Mouse (Mus musculus) activated CD4-positive, CD25-positive, alpha-beta regulatory T cell, adult 4 months (primary cell): ENCODE measurements around the gene Icam5. TPM values are rescaled to one million over a fixed set of nuclear protein-coding genes. Genes with fewer than 3 reads are reported as not detected.
A peak's percentile ranks its signal among the peaks of the same experiment; 100 is the strongest.

Experiments
- ATAC-seq: one replicate; pipeline ENCODE4 v1.8.0; 2017
- polyA plus RNA-seq, 2 experiments: library from polyadenylated mRNA; unstranded; fragments of 100-300 nt; shearing (Covaris generic); gene quantifications; one replicate each; pipeline ENCODE4 v1.2.1; 2017

The Icam5 gene
- polyA plus RNA-seq, 2 experiments from 2014 or later: not detected

DNA sequence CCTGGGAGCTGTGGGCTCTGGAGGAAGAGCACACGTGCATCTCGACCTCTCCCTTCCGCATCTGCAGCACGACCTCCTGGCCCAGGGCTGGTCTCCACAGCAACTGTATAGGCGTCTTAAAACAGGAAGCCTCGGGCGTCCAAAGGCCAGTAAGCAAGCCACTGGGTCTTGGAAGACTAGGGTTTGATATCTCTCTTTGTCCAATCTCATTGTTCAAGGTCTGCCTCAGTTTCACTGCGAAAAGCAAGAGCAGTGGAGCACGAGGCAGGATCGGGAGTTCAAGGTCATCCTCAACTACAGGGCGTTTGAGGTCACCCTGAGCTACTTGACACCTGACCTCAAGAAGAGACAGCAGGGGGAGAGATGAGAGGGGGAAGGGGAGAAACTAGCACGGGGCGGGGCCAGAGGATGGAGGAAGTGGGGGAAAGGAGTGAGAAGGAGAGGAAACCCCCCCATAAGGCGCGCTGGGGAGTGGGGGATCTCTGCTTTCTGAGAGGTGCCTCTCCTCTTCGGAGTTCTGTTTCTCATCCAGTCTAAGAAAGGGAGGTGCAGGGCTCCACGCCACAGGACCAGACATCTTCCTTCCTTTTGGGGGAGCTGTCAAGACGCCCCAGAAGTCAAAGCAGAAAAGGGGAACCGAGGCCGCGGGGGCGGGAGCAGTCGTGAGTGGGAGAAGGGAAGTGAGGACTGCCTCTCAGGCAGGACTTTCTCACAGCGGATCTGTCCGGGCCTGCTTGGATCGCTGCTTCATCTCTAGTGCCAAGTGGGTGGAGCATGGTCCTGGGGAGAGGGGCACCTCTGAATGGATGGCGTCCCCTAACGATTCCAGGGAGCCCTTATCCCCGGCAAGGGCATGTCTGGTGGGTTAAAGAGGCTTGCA is 16.9 kb upstream of the Icam5 start:
- ATAC-seq: no peak

- ATAC-seq: peak; percentile 63
Measured at GRCm38 (mm10) chr9:21015571-21016130, 16.2 kb upstream of the Icam5 start, which contains the start of gene Icam1. Icam1 (plus strand) TSS chr9:21015985.

- ATAC-seq: peak; percentile 38
Measured at GRCm38 (mm10) chr9:21016331-21017176, 15.3 kb upstream of the Icam5 start.

- ATAC-seq: no peak
Measured at GRCm38 (mm10) chr9:21017177-21017575, 14.7 kb upstream of the Icam5 start.

DNA sequence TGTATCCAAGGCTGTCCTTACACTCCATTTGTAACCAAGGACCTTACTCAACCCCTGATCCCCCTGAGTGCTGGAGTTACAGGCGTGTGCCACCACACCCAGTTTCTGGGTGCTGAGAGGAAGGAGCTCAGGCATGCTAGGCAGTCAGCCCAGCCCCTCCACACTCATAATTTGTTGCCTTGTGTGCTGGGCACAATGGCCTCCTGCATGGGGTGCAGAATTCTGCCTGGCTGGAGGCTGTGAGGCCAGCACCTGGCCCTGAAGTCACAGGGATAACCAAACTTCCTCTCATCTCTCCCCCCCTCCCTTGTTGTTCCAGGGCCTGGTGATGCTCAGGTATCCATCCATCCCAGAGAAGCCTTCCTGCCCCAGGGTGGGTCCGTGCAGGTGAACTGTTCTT is 13.3 kb upstream of the Icam5 start:
- no peak for ATAC-seq

- ATAC-seq: no peak
Measured at GRCm38 (mm10) chr9:21021363-21021762, 10.5 kb upstream of the Icam5 start.

- ATAC-seq: no peak
Measured at GRCm38 (mm10) chr9:21022288-21022687, 9.6 kb upstream of the Icam5 start.

- ATAC-seq: no peak
Measured at GRCm38 (mm10) chr9:21022726-21023125, 9.1 kb upstream of the Icam5 start.

DNA sequence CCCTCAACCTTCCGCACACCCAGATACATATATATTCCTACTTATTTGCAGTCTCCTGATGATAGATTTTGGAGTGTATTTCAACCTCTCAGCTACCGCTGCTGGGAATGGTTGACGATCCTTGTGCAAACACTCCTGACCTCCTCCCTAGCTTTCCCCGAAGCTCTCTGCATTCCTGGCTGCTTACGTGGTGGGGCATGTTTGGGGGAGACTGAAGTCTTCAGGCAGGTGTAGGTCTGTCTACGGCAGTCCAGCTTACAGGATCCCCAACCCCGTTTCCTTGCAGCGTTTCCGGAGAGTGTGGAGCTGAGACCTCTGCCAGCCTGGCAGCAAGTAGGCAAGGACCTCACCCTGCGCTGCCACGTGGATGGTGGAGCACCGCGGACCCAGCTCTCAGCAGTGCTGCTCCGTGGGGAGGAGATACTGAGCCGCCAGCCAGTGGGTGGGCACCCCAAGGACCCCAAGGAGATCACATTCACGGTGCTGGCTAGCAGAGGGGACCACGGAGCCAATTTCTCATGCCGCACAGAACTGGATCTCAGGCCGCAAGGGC is 6.5 kb upstream of the Icam5 start:
- no peak for ATAC-seq

- ATAC-seq: no peak
Measured at GRCm38 (mm10) chr9:21026849-21027248, 5.0 kb upstream of the Icam5 start.

- ATAC-seq: no peak
Measured at GRCm38 (mm10) chr9:21027774-21028290, 4.0 kb upstream of the Icam5 start.

DNA sequence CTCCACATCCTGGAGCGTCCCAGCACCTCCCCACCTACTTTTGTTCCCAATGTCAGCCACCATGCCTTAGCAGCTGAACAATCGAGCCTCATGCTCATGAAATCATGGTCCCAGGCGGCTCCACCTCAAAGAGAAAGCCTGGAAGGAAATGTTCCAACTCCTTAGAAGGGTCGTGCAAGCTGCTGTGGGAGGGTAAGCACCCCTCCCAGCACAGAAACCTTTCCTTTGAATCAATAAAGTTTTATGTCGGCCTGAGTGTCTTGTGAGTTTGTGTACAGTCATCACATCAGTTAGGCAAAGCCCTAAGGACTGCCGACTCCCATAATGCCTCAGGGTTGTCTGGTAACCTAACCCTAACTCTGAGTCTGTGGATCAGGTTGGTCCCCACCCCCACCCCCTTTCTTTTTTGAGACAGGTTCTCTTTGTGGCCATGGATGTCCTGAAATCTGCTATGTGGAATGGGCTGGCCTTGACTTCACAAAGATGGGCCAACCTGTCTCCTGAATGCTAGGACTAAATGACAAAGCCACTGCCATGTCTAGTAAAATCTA is 3.2 kb upstream of the Icam5 start:
- ATAC-seq: no peak

- no peak for ATAC-seq
Measured at GRCm38 (mm10) chr9:21029291-21030054, 2.4 kb upstream of the Icam5 start, which contains the start of gene Icam4. Icam4 (plus strand) TSS chr9:21029373.

- no peak for ATAC-seq
Measured at GRCm38 (mm10) chr9:21030055-21030600, 1.7 kb upstream of the Icam5 start.

- ATAC-seq: peak; percentile 67
Measured at GRCm38 (mm10) chr9:21030781-21031250, 1.1 kb upstream of the Icam5 start.

DNA sequence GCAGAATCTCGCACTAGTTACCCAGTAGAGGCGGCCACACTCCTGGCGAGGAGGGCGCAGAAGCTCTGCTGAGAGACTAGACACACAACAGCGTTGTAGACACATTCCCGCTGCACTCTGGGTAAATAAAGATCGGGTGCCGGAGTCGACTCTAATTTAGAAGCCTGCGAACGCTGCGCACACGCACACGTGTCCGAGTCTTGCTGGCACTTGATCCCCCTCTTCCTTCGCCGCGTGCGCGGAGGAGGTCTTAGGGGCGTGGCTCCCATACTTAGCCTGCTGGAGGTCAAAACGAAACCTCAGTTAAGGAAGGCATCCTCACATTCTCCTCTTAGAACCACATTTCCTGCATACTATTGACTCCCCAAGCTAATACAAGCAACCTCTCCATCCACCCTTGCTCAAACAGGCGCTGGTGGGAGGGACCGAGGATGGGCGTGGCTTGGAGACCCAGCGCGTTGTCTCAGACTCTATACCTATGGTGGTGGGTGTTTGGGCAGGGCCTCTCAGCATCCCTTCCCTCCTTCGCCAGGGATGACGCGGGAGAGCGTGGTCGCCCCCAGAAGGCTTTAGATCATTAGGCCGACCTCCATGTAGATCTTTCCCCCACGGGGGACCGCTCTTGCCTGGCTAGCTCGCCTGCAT is 500 bp upstream of the Icam5 start:
- peak; percentile 30 for ATAC-seq

GRCm38 (mm10) chr9:21032491-21032890 is 618 bp downstream of the Icam5 start:
- no peak for ATAC-seq

GRCm38 (mm10) chr9:21033136-21033535 is 1.3 kb downstream of the Icam5 start:
- ATAC-seq: peak; percentile 37

- ATAC-seq: no peak
Measured at GRCm38 (mm10) chr9:21034481-21035085, 2.7 kb downstream of the Icam5 start.

GRCm38 (mm10) chr9:21035586-21035985 is 3.7 kb downstream of the Icam5 start:
- no peak for ATAC-seq
